Mouse (Mus musculus) lung, adult 2 months (tissue): Measurements from ENCODE around the gene Slc30a7. TPM values are rescaled to one million over a fixed set of nuclear protein-coding genes. Genes with fewer than 3 reads are reported as not detected.

Experiments
- DNase-seq: peaks from one replicate; pipeline ENCODE4 v3.0.0; 2022
- H3K4me1 ChIP-seq: fragments of 200-500 bp; 2 replicates; pipeline ENCODE4 v1.6.1; 2011; ENCODE audit warnings: low read length; ENCODE audit not compliant: control insufficient read depth, insufficient read depth
- H3K4me3 ChIP-seq: fragments of 200-500 bp; replicated peaks from 2 replicates; pipeline ENCODE3; 2011; ENCODE audit warnings: low read depth, mild to moderate bottlenecking, control low read depth, low read length; ENCODE audit errors: extremely low read depth
- CTCF ChIP-seq: fragments of 200-500 bp; IDR thresholded peaks from 2 replicates; pipeline ENCODE4 v1.5.1; 2011; ENCODE audit warnings: mild to moderate bottlenecking, low read length, control low read depth; ENCODE audit not compliant: insufficient read depth
- POLR2A ChIP-seq: fragments of 200-500 bp; IDR thresholded peaks from 2 replicates; pipeline ENCODE4 v1.6.1; 2011; ENCODE audit warnings: low read depth, mild to moderate bottlenecking, control low read depth, low read length, borderline replicate concordance; ENCODE audit errors: extremely low read depth
- WGBS: fragments of 180-500 bp; shearing (Covaris S2); methylation state at CpG from one replicate; pipeline ENCODE4 v1.1.7; 2018; 5-methylcytosine and 5-hydroxymethylcytosine counted together
- polyA plus RNA-seq: library from polyadenylated mRNA; depleted of rRNA; stranded (reverse); fragments of >200 nt; gene quantifications from 2 replicates; pipeline ENCODE4 v1.2.3, GENCODE M21; 2012

Slc30a7 gene
- polyA plus RNA-seq, 1 experiment, result 16.2 TPM

DNA sequence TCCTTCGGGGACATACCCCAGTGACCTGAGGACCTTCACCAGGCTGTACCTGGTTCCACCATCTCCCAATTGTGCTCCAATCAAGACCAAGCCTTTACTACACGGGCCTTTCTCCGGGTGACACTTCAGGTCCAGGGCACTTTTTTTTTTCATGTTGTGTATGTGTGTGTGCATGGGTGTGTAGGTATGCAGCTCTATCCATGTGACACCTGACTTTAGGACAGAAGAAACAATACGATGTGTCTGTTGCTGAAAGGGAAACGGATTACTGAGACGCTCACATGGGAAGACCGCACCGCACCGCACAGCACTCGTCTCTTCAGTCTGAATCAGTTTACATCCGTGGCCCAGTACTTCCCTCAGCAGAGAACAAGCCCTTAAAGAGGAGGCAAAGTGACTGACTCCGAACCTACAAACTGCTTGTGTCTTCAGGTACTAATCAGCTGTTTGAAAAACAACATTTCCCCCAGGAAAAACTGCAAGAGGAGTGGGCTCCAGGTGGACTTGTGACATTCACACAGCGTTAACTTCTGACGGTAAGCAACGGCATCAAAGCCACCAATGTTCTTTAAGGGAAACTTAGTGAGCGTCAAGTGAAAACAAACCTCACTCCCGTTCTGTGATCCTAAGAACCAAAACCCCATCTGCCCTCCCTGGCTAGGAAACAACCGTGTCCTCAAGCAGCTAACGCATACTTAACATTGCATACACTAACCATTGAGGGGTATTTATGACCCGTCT lies 36.0 kb downstream of the Slc30a7 start:
- 92% methylated on average over 20 of the region's 20 CpGs for WGBS
- no peaks in the 10 kb centered on the region for H3K4me1 ChIP-seq
- no peak for TF ChIP-seq POLR2A
- TF ChIP-seq CTCF, result no peak
- no peak overlapping the region for H3K4me3 ChIP-seq
- DNase-seq, result no peak

DNA sequence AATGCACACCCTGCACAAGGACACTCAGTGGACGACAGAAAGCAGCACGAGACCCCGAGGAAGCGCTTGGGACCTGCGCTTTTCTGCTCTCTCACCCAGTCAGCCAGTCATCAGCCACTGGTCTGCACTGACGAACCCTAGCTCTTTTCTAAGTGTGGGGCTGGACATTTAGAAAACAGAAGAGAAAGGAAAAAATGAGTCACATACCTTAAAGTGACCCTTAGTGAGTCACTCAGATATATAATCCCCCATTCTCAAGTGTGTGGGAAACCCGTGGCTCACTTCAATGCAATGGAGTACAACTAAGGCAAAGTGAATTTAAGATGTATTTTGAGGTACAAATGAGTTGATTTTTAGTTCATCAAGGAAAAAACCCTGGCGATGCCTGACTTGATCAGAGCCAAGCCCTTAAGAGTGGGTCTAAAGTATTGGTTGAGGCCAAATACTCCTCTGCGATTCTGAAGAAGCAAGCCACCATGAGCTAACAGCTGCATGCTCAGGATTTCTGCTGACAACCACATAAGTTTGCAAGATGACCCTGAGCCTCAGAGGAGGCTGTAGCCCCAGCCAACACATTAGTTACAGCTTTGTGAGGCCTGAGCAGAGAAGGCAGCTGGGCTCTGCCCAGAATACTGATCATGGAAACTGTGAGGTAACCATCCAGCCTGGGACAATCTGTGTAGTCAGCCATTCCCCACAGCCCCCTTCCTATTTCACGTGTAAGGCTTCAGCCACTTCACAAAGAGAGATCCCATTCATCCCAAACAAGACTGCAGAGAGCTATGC lies 38.3 kb downstream of the Slc30a7 start:
- H3K4me3 ChIP-seq, result no peak overlapping the region
- 81% methylated on average over 10 of the region's 10 CpGs for WGBS
- TF ChIP-seq CTCF, result no peak
- no peak for TF ChIP-seq POLR2A
- no peaks in the 10 kb centered on the region for H3K4me1 ChIP-seq
- DNase-seq, result no peak

DNA sequence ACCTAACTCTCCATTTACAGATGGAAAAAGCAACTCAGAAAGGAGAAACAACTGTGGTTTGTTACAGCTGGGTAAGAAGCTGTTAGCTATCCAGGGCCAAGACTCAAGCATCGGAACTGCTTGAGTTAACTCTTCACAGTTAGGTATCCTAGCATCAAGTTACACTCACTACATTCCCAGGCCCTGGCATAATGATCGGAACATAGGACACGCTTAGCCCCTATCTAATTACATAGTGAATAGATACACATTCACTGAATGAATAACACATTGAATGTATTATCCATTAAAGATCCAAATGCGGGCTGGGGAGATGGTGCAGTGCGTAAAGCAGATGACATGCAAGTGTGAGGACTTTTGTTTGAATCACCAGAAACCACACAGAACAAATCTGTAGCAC lies 43.1 kb downstream of the Slc30a7 start:
- TF ChIP-seq POLR2A (no peak), CTCF (no peak)
- 82% methylated on average over 5 of the region's 5 CpGs for WGBS
- no peak for DNase-seq
- H3K4me1 ChIP-seq, result no peaks in the 10 kb centered on the region
- H3K4me3 ChIP-seq, result no peak overlapping the region

DNA sequence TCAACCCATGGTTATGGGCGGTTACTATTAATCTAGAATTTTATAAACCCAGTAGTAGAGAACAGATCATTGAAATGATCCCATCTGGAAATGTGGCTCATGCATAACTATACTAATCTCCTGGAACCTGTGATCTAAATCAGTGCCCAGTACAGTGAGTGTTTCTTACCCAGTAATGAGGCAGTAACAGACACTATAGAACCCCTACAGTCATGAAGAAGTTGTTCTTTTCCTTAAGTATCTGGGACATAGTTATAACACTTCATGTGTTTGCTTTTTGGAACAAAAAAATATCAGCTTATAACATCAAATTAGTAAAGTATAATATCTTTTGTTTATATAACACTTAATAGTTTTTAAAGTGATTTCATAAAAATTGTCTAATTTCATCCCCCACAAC lies 43.6 kb downstream of the Slc30a7 start:
- no peak overlapping the region for H3K4me3 ChIP-seq
- DNase-seq, result no peak
- TF ChIP-seq CTCF (no peak), POLR2A (no peak)
- H3K4me1 ChIP-seq, result no peaks in the 10 kb centered on the region
- WGBS, result 91% methylated on average over 1 of the region's 1 CpGs

DNA sequence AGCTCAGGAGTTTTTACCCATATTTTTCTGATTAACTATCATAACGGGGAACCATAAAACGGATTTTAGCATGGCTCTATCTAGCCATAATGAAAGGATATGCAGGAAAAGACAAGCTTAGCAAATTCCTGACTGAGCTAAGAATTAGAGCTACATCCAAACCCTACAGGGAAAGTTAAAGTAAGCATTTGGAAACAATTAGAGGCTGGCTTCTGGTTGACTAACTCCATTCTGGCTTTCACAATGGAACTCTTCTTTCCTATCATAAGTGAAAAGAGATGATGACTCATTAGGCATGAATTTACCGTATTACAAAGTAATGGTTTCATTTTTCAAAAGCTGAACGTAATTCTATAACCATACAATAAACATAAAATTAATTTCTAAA lies 45.2 kb downstream of the Slc30a7 start:
- Histone ChIP-seq H3K4me1 (no peaks in the 10 kb centered on the region), H3K4me3 (no peak overlapping the region)
- TF ChIP-seq POLR2A (no peak), CTCF (no peak)
- WGBS, result 73% methylated on average over 4 of the region's 4 CpGs
- no peak for DNase-seq

DNA sequence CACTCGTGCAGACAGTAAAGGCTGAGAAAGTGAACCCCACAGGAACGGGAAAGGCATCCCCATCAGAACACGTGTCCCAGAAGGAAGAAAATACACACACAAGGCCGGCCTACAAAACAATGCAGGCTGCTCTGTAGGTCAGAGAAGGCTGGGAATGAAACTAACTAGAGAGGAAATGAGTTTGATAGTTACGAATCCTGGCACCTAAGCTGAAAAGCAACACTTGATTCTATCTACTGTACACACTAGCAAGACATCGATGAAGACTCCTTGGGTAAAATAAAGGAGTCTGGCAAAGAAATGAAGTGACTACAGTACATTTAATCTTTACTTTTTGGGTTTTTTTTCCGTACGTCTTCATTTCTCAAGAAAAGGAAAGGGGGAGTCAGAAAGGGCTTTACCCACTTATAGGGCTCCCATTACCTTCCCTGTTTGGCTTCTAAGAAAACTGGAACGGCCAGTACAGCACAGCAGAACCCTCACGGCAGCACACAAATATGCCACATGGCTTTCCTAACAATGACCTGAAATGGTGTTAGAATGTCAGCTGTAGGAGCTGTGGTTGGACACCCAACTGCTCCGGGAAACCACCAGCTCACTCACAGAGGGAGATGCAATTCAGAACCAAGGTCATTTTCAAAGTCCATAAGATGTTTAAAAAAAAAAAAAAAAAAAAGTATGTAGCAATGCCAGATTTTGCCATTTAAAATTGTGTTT lies 45.7 kb downstream of the Slc30a7 start:
- TF ChIP-seq CTCF (no peak), POLR2A (no peak)
- DNase-seq, result no peak
- Histone ChIP-seq H3K4me3 (no peak overlapping the region), H3K4me1 (no peaks in the 10 kb centered on the region)
- 74% methylated on average over 11 of the region's 11 CpGs for WGBS

DNA sequence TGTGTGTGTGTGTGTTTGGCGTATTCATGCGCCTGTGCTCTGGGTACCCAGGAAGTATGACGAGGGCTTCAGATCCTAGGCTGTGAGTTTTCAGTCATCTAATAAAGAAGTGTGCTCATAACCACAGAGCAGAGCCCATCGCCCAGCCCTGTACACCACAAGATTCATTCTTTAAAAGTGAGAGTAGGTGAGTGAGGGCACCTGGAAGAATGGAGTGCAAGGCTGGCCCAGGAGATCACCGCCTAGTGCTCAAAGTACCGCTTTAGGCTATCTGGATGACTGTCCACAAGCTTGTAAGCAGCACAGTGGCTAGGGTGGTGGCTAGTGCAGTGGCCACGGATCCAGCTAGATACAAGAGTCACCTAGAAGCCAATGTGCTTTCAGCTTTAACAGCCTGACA lies 50.0 kb downstream of the Slc30a7 start:
- 97% methylated on average over 7 of the region's 7 CpGs for WGBS
- Histone ChIP-seq H3K4me3 (no peak overlapping the region), H3K4me1 (no peaks in the 10 kb centered on the region)
- DNase-seq, result no peak
- no peak for TF ChIP-seq POLR2A
- TF ChIP-seq CTCF, result no peak

DNA sequence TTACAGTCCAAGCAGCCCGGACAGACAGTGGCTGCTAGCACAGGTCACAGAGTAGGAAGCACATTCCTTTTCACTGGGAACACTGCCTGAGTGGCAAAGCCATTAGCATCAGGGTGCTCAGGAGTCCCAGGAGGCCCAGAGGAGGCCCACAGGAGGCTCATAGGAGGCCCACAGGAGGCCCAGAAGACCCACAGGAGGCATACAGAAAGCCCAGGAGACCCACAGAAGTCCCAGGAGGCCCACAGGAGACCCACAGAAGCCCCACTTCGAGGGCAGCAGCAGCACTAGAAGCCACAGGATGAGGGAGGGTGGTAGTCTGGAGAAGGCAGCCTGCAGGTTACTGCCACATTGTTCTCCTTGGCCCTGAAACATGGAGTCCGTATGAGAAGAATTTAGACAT lies 54.1 kb downstream of the Slc30a7 start:
- no peak overlapping the region for H3K4me3 ChIP-seq
- no peak for DNase-seq
- 70% methylated on average over 3 of the region's 3 CpGs for WGBS
- no peak for TF ChIP-seq POLR2A
- TF ChIP-seq CTCF, result no peak
- H3K4me1 ChIP-seq, result no peaks in the 10 kb centered on the region

DNA sequence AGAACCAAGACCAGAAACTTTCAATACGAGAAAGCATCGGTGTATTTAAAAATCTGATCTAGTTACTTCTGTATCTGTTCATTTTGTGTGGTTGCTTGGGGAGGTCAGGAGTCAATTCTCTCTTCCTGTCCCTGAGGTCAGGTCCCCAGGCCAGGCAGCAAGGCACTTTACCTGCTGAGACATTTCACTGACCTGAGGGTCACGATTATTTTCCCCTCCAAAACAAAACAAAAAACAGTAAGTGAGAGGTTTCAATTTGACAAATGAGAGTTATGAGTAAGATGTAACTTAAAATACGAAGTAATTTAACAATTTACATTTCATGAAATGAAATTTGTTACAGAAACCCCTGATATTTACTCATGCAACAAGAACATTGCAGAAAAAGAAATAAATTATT lies 54.9 kb downstream of the Slc30a7 start:
- TF ChIP-seq CTCF, result no peak
- no peak for TF ChIP-seq POLR2A
- no peak for DNase-seq
- WGBS, result 81% methylated on average over 4 of the region's 4 CpGs
- H3K4me1 ChIP-seq, result no peaks in the 10 kb centered on the region
- no peak overlapping the region for H3K4me3 ChIP-seq
